8 mouse cellular contexts compared by ENCODE assay signal in the genomic region with DNA sequence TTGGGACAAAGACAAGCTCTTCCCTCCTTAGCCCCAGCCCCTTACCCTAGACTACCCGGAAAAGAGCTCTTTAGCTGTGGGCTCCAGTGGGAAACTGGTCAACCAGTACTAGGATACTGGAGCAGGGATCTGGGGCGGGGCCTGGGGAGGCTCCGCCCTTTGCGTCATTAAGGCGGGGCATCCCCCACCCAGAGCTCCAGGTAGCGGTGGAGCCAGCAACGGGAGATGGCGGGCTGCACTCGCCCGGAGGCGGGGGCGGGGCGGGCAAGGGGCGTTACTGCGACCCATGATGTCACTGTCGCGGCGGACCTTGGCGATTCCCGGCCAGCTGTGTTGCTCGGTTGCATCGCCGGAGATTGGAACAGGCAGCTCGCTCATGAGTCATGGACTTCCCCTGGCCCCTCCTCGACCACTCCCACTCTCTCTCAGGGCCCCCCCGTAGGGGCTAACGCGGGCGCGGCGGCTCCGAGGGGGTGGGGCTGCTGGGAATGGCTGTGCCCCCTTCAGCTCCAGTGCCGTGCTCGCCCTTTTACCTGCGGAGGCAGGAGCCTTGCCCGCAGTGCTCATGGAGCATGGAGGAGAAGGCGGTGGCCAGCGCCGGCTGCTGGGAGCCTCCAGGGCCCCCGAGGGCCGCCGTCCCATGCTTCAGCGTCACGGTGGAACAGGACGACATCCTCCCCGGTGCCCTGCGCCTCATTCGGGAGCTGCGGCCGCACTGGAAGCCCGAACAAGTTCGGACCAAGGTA. TPM values are rescaled to one million over a fixed set of nuclear protein-coding genes. Genes with fewer than 3 reads are reported as not detected.
DNase-seq lines count a peak whose midpoint lies in the region; ATAC-seq and TF ChIP-seq lines count a peak whose summit lies in the region.

A gene (plus strand): TSS at position 297 of the 746 bp plus-strand sequence.

- peaks cover 27% of the 10 kb centered on the region for H3K4me1 ChIP-seq in hindbrain, embryonic 15.5 days (replicated peaks)

- intact Hi-C loops in left cerebral cortex, adult 2 months (cut with DNase I) = loop anchor here (10.0 kb wide), 1 partner anchor 319 kb away; a partner anchor contains a TSS

- peak within 1 kb of the TSS; percentile 70 for H3K4me3 ChIP-seq in hindbrain, embryonic 15.5 days
- H3K4me3 ChIP-seq in left cerebral cortex, adult 2 months = peak within 1 kb of the TSS; percentile 68

- no peak for DNase-seq in Patski (ENCODE audit: low read depth, low spot score)
- DNase-seq in cerebellum, postnatal 14 days = peak; percentile 75 to 77
- peak; percentile 68 to 72 for DNase-seq in frontal cortex, postnatal 36 days (ENCODE audit: low spot score in 2 of 2)
- DNase-seq in left cerebral cortex, adult 2 months (ENCODE audit: extremely low spot score in 1 of 2, low spot score in 2 of 2) = peak; percentile 68 to 73
- DNase-seq in lung, postnatal 4 days = peak; percentile 87 to 89
- DNase-seq in right cerebral cortex, postnatal 10 days (ENCODE audit: low spot score in 2 of 2) = peak; percentile 82
- DNase-seq in urinary bladder, postnatal 4 days (ENCODE audit: low spot score in 2 of 2) = peak; percentile 76 to 82

- peak within 1 kb of the TSS; percentile 60 for H3K9ac ChIP-seq in hindbrain, embryonic 15.5 days

- H3K4me2 ChIP-seq in hindbrain, embryonic 15.5 days = peak within 1 kb of the TSS; percentile 87

- POLR2A ChIA-PET in Patski (lab: Charles Lee) = no interaction called here

- no peaks in the 10 kb centered on the region for H3K9me3 ChIP-seq in hindbrain, embryonic 15.5 days

- H3K36me3 ChIP-seq in hindbrain, embryonic 15.5 days = no peaks in the 10 kb centered on the region

- H3K27me3 ChIP-seq in Patski = peaks cover 38% of the 10 kb centered on the region
- H3K27me3 ChIP-seq in hindbrain, embryonic 15.5 days = peaks cover 9% of the 10 kb centered on the region; the same call in 1 of the 2 replicates

- peak; percentile 50 for ATAC-seq in Patski
- ATAC-seq in hindbrain, embryonic 15.5 days (ENCODE audit: low FRiP score, low read depth) = peak; percentile 85

- CTCF ChIA-PET in Patski (lab: Charles Lee) = interaction anchor here (1.2 to 2.0 kb wide), 4 partner anchors 10 to 201 kb away, joined by 3 to 5 read pairs (median 4); no protein-coding TSS in a partner anchor

- under 1% methylated on average over 52 of the region's 52 CpGs for WGBS in hindbrain, embryonic 15.5 days

- H3K27ac ChIP-seq in hindbrain, embryonic 15.5 days (replicated peaks) = peak within 1 kb of the TSS; percentile 65
- peak within 1 kb of the TSS; percentile 83 for H3K27ac ChIP-seq in left cerebral cortex, adult 2 months

- in situ Hi-C loops in Patski (cut with MboI; ENCODE audit: low pct_unique_long_range_greater_than_20kb) = no loop called here

- no peak for TF ChIP-seq CTCF in Patski (IDR thresholded peaks at IDR 0.05)
- no peak for TF ChIP-seq CTCF in left cerebral cortex, adult 2 months (IDR thresholded peaks at IDR 0.05)

RNA-seq across cellular contexts. Expression of the gene that starts here (rescaled TPM):
- polyA plus RNA-seq in Patski (2021) = 0.51 TPM
- 21.1 and 22.4 TPM in 2 replicates for polyA plus RNA-seq in hindbrain, embryonic 15.5 days (2015; fragmentation: Nextera tagmentation; extraction: Ambion mirVana)
- total RNA-seq in left cerebral cortex, adult 2 months (2021) = 10 to 100 TPM; 12.4 to 14.6 TPM

Comparison
In these comparisons a context has a peak if more than half of its experiments do, and no peak if none do; other contexts are left out.
1. RNA of the gene that starts here (polyA plus RNA-seq): 21.1 to 22.4 TPM in hindbrain, embryonic 15.5 days; 0.51 TPM in Patski (single experiment); every median in the first group is over 10 times any median in the second.
2. Peak in ATAC-seq in Patski; RNA of the gene not detected or under 1 TPM.